Mouse (Mus musculus): Measurements from ENCODE around the gene Tuba3a. TPM values are rescaled to one million over a fixed set of nuclear protein-coding genes. Genes with fewer than 3 reads are reported as not detected.

Tuba3a gene
- 21.6 TPM for polyA plus RNA-seq (2014; fragmentation: Illumina TruSeq; extraction: RNeasy Lipid Tissue Mini Kit (QIAGEN cat#74804); ENCODE audit: low read depth, low replicate concordance)

GRCm38 (mm10) chr6:125285890-125286289 is at the start of gene Tuba3a:
Gene Tuba3a (minus strand): TSS chr6:125286042.

GRCm38 (mm10) chr6:125320323-125320722 is 34.5 kb upstream of the Tuba3a start, which contains the start of gene Scnn1a:
Gene Scnn1a (plus strand): TSS chr6:125320659.

GRCm38 (mm10) chr6:125313546-125314230 is 27.8 kb upstream of the Tuba3a start, which contains the start of gene Ltbr:
Gene Ltbr (minus strand): TSS chr6:125313885.

GRCm38 (mm10) chr6:125236782-125237181 is 49.1 kb downstream of the Tuba3a start, which contains the start of gene Cd27:
Gene Cd27 (minus strand): TSS chr6:125237010.

GRCm38 (mm10) chr6:125231117-125232044 is 54.5 kb downstream of the Tuba3a start, which contains the start of gene Tapbpl:
Gene Tapbpl (minus strand): TSS chr6:125231860.

Other genes starting within 250 kb of the Tuba3a start
- gene Ing4, start 246.3 kb downstream of the Tuba3a start, polyA plus RNA-seq (2014; fragmentation: Illumina TruSeq; extraction: RNeasy Lipid Tissue Mini Kit (QIAGEN cat#74804); ENCODE audit: low read depth, low replicate concordance) = 58.4 TPM
- 28.7 TPM for gene Acrbp, start 236.4 kb downstream of the Tuba3a start, polyA plus RNA-seq (2014; fragmentation: Illumina TruSeq; extraction: RNeasy Lipid Tissue Mini Kit (QIAGEN cat#74804); ENCODE audit: low read depth, low replicate concordance)
- gene Lpar5, start 218.1 kb downstream of the Tuba3a start, polyA plus RNA-seq (2014; fragmentation: Illumina TruSeq; extraction: RNeasy Lipid Tissue Mini Kit (QIAGEN cat#74804); ENCODE audit: low read depth, low replicate concordance) = 2.3 TPM
- gene Chd4, start 190.1 kb downstream of the Tuba3a start, polyA plus RNA-seq (2014; fragmentation: Illumina TruSeq; extraction: RNeasy Lipid Tissue Mini Kit (QIAGEN cat#74804); ENCODE audit: low read depth, low replicate concordance) = 128 TPM
- 15.1 TPM for gene Nop2, start 154.1 kb downstream of the Tuba3a start, polyA plus RNA-seq (2014; fragmentation: Illumina TruSeq; extraction: RNeasy Lipid Tissue Mini Kit (QIAGEN cat#74804); ENCODE audit: low read depth, low replicate concordance)
- gene Iffo1, start 140.8 kb downstream of the Tuba3a start, polyA plus RNA-seq (2014; fragmentation: Illumina TruSeq; extraction: RNeasy Lipid Tissue Mini Kit (QIAGEN cat#74804); ENCODE audit: low read depth, low replicate concordance) = 12.2 TPM
- gene Gapdh, start 119.6 kb downstream of the Tuba3a start, polyA plus RNA-seq (2014; fragmentation: Illumina TruSeq; extraction: RNeasy Lipid Tissue Mini Kit (QIAGEN cat#74804); ENCODE audit: low read depth, low replicate concordance) = 871 TPM
- gene Ncapd2, start 94.3 kb downstream of the Tuba3a start, polyA plus RNA-seq (2014; fragmentation: Illumina TruSeq; extraction: RNeasy Lipid Tissue Mini Kit (QIAGEN cat#74804); ENCODE audit: low read depth, low replicate concordance) = 10.9 TPM
- 122 TPM for gene Mrpl51, start 94.2 kb downstream of the Tuba3a start, polyA plus RNA-seq (2014; fragmentation: Illumina TruSeq; extraction: RNeasy Lipid Tissue Mini Kit (QIAGEN cat#74804); ENCODE audit: low read depth, low replicate concordance)
- gene Vamp1, start 70.5 kb downstream of the Tuba3a start, polyA plus RNA-seq (2014; fragmentation: Illumina TruSeq; extraction: RNeasy Lipid Tissue Mini Kit (QIAGEN cat#74804); ENCODE audit: low read depth, low replicate concordance) = 32.0 TPM
- 22.8 TPM for gene Tapbpl, start 54.2 kb downstream of the Tuba3a start, polyA plus RNA-seq (2014; fragmentation: Illumina TruSeq; extraction: RNeasy Lipid Tissue Mini Kit (QIAGEN cat#74804); ENCODE audit: low read depth, low replicate concordance)
- gene Cd27, start 49.0 kb downstream of the Tuba3a start, polyA plus RNA-seq (2014; fragmentation: Illumina TruSeq; extraction: RNeasy Lipid Tissue Mini Kit (QIAGEN cat#74804); ENCODE audit: low read depth, low replicate concordance) = 1.2 TPM
- 65.7 TPM for gene Ltbr, start 27.8 kb upstream of the Tuba3a start, polyA plus RNA-seq (2014; fragmentation: Illumina TruSeq; extraction: RNeasy Lipid Tissue Mini Kit (QIAGEN cat#74804); ENCODE audit: low read depth, low replicate concordance)
- gene Scnn1a, start 34.6 kb upstream of the Tuba3a start, polyA plus RNA-seq (2014; fragmentation: Illumina TruSeq; extraction: RNeasy Lipid Tissue Mini Kit (QIAGEN cat#74804); ENCODE audit: low read depth, low replicate concordance) = 35.9 TPM
- 99.5 TPM for gene Tnfrsf1a, start 63.3 kb upstream of the Tuba3a start, polyA plus RNA-seq (2014; fragmentation: Illumina TruSeq; extraction: RNeasy Lipid Tissue Mini Kit (QIAGEN cat#74804); ENCODE audit: low read depth, low replicate concordance)
- gene Plekhg6, start 94.8 kb upstream of the Tuba3a start, polyA plus RNA-seq (2014; fragmentation: Illumina TruSeq; extraction: RNeasy Lipid Tissue Mini Kit (QIAGEN cat#74804); ENCODE audit: low read depth, low replicate concordance) = 1.9 TPM
- 216 TPM for gene Cd9, start 208.7 kb upstream of the Tuba3a start, polyA plus RNA-seq (2014; fragmentation: Illumina TruSeq; extraction: RNeasy Lipid Tissue Mini Kit (QIAGEN cat#74804); ENCODE audit: low read depth, low replicate concordance)